Mouse (Mus musculus): ENCODE measurements around the gene Ppp1r15b.

DNA sequence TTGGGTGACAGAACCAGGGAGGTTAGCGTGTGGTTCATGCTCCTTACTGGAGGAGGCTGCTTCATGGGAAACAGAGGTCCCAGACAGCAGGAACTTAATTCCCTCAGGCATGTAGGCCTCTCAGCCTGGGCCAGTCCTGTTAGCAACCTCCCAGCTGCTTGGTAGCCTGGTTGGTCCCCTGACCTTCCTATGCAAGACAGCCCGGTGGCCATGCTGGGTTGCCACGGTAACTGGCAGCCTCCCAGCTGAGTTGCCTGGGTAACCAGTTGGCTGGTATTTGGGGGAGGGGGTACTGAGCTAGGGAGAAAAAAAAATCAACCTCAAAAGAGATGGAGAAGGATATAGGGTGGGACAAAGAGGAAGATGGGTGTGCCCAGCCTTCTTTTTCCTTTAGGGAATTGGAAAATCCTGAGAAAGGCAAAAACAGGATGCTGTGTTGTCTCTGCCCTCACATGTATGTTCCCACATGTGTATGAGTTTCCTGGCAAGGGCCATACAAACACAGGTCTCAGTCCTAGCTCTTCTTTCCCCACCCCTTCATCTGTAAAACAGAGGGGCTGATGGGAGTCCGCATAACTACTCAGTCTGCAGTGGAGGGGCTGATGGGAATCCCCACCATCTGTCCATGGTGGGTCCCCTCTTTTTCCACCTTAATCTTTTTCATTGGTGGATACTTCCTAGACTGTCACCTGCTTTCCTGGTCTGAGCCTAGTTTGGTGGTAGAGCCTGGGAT is 57.2 kb downstream of the Ppp1r15b start:
- TF ChIP-seq GATA1 (IDR thresholded peaks at IDR 0.05; ENCODE audit: borderline replicate concordance, low read length) (no peak), FLI1 (IDR thresholded peaks at IDR 0.05; ENCODE audit: low read length) (no peak)

All from megakaryocyte, embryonic 14.5 days (primary cell).